Mouse (Mus musculus) midbrain, embryonic 15.5 days (tissue): Measurements from ENCODE around the gene R3hcc1l. TPM values are rescaled to one million over a fixed set of nuclear protein-coding genes. Genes with fewer than 3 reads are reported as not detected.

ENCODE experiments used
- ATAC-seq: fragments of 200-750 bp; cut with Nextera tagmentation; replicated peaks from 2 replicates; pipeline ENCODE4 v1.8.0; 2017; ENCODE audit warnings: moderate TSS enrichment
- H3K27ac ChIP-seq: fragments of 300-500 bp; sonication (generic); 2 replicates; pipeline ENCODE4 v1.5.1; 2015; ENCODE audit warnings: mild to moderate bottlenecking, inconsistent platforms
- H3K27me3 ChIP-seq: fragments of 300-500 bp; sonication (generic); replicated peaks from 2 replicates; pipeline ENCODE4 v1.6.1; 2015; ENCODE audit warnings: inconsistent platforms
- H3K36me3 ChIP-seq: fragments of 300-500 bp; sonication (generic); replicated peaks from 2 replicates; pipeline ENCODE4 v1.6.1; 2015; ENCODE audit warnings: inconsistent platforms
- H3K4me1 ChIP-seq: fragments of 300-500 bp; sonication (generic); 2 replicates; pipeline ENCODE4 v1.6.1; 2015; ENCODE audit warnings: inconsistent platforms
- H3K4me2 ChIP-seq: fragments of 300-500 bp; sonication (generic); 2 replicates; pipeline ENCODE4 v1.6.1; 2015; ENCODE audit warnings: inconsistent platforms, mild to moderate bottlenecking, moderate library complexity
- H3K4me3 ChIP-seq: fragments of 300-500 bp; sonication (generic); 2 replicates; pipeline ENCODE4 v1.5.1; 2015; ENCODE audit warnings: mild to moderate bottlenecking, inconsistent platforms
- H3K9ac ChIP-seq: fragments of 300-500 bp; sonication (generic); 2 replicates; pipeline ENCODE4 v1.6.1; 2015; ENCODE audit warnings: mild to moderate bottlenecking, inconsistent platforms
- H3K9me3 ChIP-seq: fragments of 300-500 bp; sonication (generic); 2 replicates; pipeline ENCODE4 v1.6.1; 2016; ENCODE audit warnings: inconsistent platforms
- WGBS: fragments of 180-500 bp; shearing (Covaris S2); methylation state at CpG from one replicate; pipeline ENCODE4 v1.1.7; 2015; ENCODE audit warnings: mixed read lengths; 5-methylcytosine and 5-hydroxymethylcytosine counted together
- polyA plus RNA-seq: library from polyadenylated mRNA; unstranded; fragments of >200 nt; fragmentation: Nextera tagmentation; extraction: Ambion mirVana; gene quantifications from 2 replicates; pipeline ENCODE4 v1.2.1, GENCODE M21; 2015

The R3hcc1l gene
- polyA plus RNA-seq, 1 experiment from 2014 or later, result 13.6 TPM

- WGBS, result 93% methylated on average over 8 of the region's 8 CpGs
- no peaks in the 10 kb centered on the region for H3K36me3 ChIP-seq
- H3K4me1 ChIP-seq, result peaks cover 9% of the 10 kb centered on the region
- H3K4me3 ChIP-seq, result no peak overlapping the region
- no peaks in the 10 kb centered on the region for H3K9me3 ChIP-seq
- no peaks in the 10 kb centered on the region for H3K27me3 ChIP-seq
- no peak overlapping the region for H3K4me2 ChIP-seq
- no peak overlapping the region for H3K27ac ChIP-seq
- no peak for ATAC-seq
- no peak overlapping the region for H3K9ac ChIP-seq
Observed at GRCm38 (mm10) chr19:42516121-42516520, 2.4 kb upstream of the R3hcc1l start.

- WGBS, result 28% methylated on average over 24 of the region's 24 CpGs
- Histone ChIP-seq H3K4me1 (peaks cover 12% of the 10 kb centered on the region), H3K9me3 (no peaks in the 10 kb centered on the region), H3K4me2 (peak overlapping the region; percentile 76), H3K4me3 (peak overlapping the region; percentile 65), H3K27ac (peak overlapping the region; percentile 86), H3K9ac (peak overlapping the region; percentile 60), H3K27me3 (no peaks in the 10 kb centered on the region), H3K36me3 (no peaks in the 10 kb centered on the region)
- peak; percentile 22; the same call in 1 of the 2 replicates for ATAC-seq
Observed at GRCm38 (mm10) chr19:42517957-42518619, 471 bp upstream of the R3hcc1l start.

GRCm38 (mm10) chr19:42519760-42520159 lies 1.2 kb downstream of the R3hcc1l start:
- no peak overlapping the region for H3K27ac ChIP-seq
- H3K4me1 ChIP-seq, result peaks cover 12% of the 10 kb centered on the region
- H3K4me2 ChIP-seq, result peak overlapping the region; percentile 76
- no peaks in the 10 kb centered on the region for H3K9me3 ChIP-seq
- no peak for ATAC-seq
- no peak overlapping the region for H3K9ac ChIP-seq
- WGBS, result 45% methylated on average over 9 of the region's 9 CpGs
- no peaks in the 10 kb centered on the region for H3K27me3 ChIP-seq
- peak overlapping the region; percentile 65 for H3K4me3 ChIP-seq
- H3K36me3 ChIP-seq, result no peaks in the 10 kb centered on the region

GRCm38 (mm10) chr19:42524703-42525102 lies 6.1 kb downstream of the R3hcc1l start:
- no peak overlapping the region for H3K4me2 ChIP-seq
- H3K27ac ChIP-seq, result no peak overlapping the region
- H3K4me1 ChIP-seq, result peaks cover 5% of the 10 kb centered on the region
- H3K36me3 ChIP-seq, result no peaks in the 10 kb centered on the region
- H3K9me3 ChIP-seq, result no peaks in the 10 kb centered on the region
- no peak overlapping the region for H3K4me3 ChIP-seq
- no peak for ATAC-seq
- no peaks in the 10 kb centered on the region for H3K27me3 ChIP-seq
- WGBS, result 94% methylated on average over 2 of the region's 2 CpGs
- H3K9ac ChIP-seq, result no peak overlapping the region

- 78% methylated on average over 9 of the region's 9 CpGs for WGBS
- Histone ChIP-seq H3K4me3 (no peak overlapping the region), H3K9me3 (no peaks in the 10 kb centered on the region), H3K27ac (no peak overlapping the region), H3K4me2 (no peak overlapping the region), H3K36me3 (no peaks in the 10 kb centered on the region), H3K4me1 (no peaks in the 10 kb centered on the region), H3K9ac (no peak overlapping the region), H3K27me3 (no peaks in the 10 kb centered on the region)
- ATAC-seq, result no peak
Observed at GRCm38 (mm10) chr19:42529992-42530437, 11.5 kb downstream of the R3hcc1l start.

- 95% methylated on average over 3 of the region's 3 CpGs for WGBS
- ATAC-seq, result no peak
Observed at GRCm38 (mm10) chr19:42534427-42534826, 15.9 kb downstream of the R3hcc1l start.

GRCm38 (mm10) chr19:42537600-42537999 lies 19.0 kb downstream of the R3hcc1l start:
- H3K9me3 ChIP-seq, result no peaks in the 10 kb centered on the region
- no peak overlapping the region for H3K4me3 ChIP-seq
- no peaks in the 10 kb centered on the region for H3K4me1 ChIP-seq
- H3K9ac ChIP-seq, result no peak overlapping the region
- WGBS, result 93% methylated on average over 1 of the region's 1 CpGs
- H3K27ac ChIP-seq, result no peak overlapping the region
- no peaks in the 10 kb centered on the region for H3K36me3 ChIP-seq
- no peak overlapping the region for H3K4me2 ChIP-seq
- ATAC-seq, result no peak
- no peaks in the 10 kb centered on the region for H3K27me3 ChIP-seq

More at GRCm38 (mm10) chr19:42534427-42534826, 15.9 kb downstream of the R3hcc1l start:
- H3K9ac ChIP-seq, result no peak overlapping the region
- H3K4me3 ChIP-seq, result no peak overlapping the region
- no peaks in the 10 kb centered on the region for H3K27me3 ChIP-seq
- H3K4me1 ChIP-seq, result no peaks in the 10 kb centered on the region
- no peak overlapping the region for H3K27ac ChIP-seq
- no peak overlapping the region for H3K4me2 ChIP-seq
- no peaks in the 10 kb centered on the region for H3K36me3 ChIP-seq
- no peaks in the 10 kb centered on the region for H3K9me3 ChIP-seq

GRCm38 (mm10) chr19:42538911-42539310 lies 20.4 kb downstream of the R3hcc1l start:
- Histone ChIP-seq H3K9me3 (no peaks in the 10 kb centered on the region), H3K27me3 (no peaks in the 10 kb centered on the region), H3K9ac (no peak overlapping the region), H3K4me1 (no peaks in the 10 kb centered on the region), H3K36me3 (no peaks in the 10 kb centered on the region), H3K27ac (no peak overlapping the region), H3K4me3 (no peak overlapping the region), H3K4me2 (no peak overlapping the region)
- ATAC-seq, result no peak
- WGBS, result 84% methylated on average over 2 of the region's 2 CpGs

GRCm38 (mm10) chr19:42539414-42540189 lies 21.0 kb downstream of the R3hcc1l start:
- Histone ChIP-seq H3K27ac (no peak overlapping the region), H3K4me1 (no peaks in the 10 kb centered on the region), H3K9me3 (no peaks in the 10 kb centered on the region)

GRCm38 (mm10) chr19:42540649-42541048 lies 22.1 kb downstream of the R3hcc1l start:
- Histone ChIP-seq H3K9ac (no peak overlapping the region), H3K4me1 (no peaks in the 10 kb centered on the region), H3K27ac (no peak overlapping the region), H3K4me3 (no peak overlapping the region), H3K27me3 (no peaks in the 10 kb centered on the region), H3K36me3 (no peaks in the 10 kb centered on the region), H3K9me3 (no peaks in the 10 kb centered on the region), H3K4me2 (no peak overlapping the region)
- ATAC-seq, result no peak
- WGBS, result 50% methylated on average over 3 of the region's 3 CpGs

More at GRCm38 (mm10) chr19:42539414-42540189, 21.0 kb downstream of the R3hcc1l start:
- no peaks in the 10 kb centered on the region for H3K36me3 ChIP-seq
- no peak overlapping the region for H3K4me3 ChIP-seq
- WGBS, result 70% methylated on average over 7 of the region's 7 CpGs
- no peak overlapping the region for H3K4me2 ChIP-seq
- no peak for ATAC-seq
- no peak overlapping the region for H3K9ac ChIP-seq
- H3K27me3 ChIP-seq, result no peaks in the 10 kb centered on the region

GRCm38 (mm10) chr19:42558701-42559100 lies 40.1 kb downstream of the R3hcc1l start:
- Histone ChIP-seq H3K9me3 (no peaks in the 10 kb centered on the region), H3K27me3 (no peaks in the 10 kb centered on the region), H3K9ac (no peak overlapping the region), H3K4me2 (no peak overlapping the region), H3K27ac (no peak overlapping the region), H3K36me3 (no peaks in the 10 kb centered on the region), H3K4me1 (no peaks in the 10 kb centered on the region), H3K4me3 (no peak overlapping the region)
- WGBS, result 85% methylated on average over 3 of the region's 3 CpGs
- ATAC-seq, result no peak

GRCm38 (mm10) chr19:42561991-42562390 lies 43.4 kb downstream of the R3hcc1l start:
- ATAC-seq, result no peak
- no peak overlapping the region for H3K4me3 ChIP-seq
- no peak overlapping the region for H3K4me2 ChIP-seq
- H3K9me3 ChIP-seq, result no peaks in the 10 kb centered on the region
- no peaks in the 10 kb centered on the region for H3K4me1 ChIP-seq
- H3K9ac ChIP-seq, result no peak overlapping the region
- H3K36me3 ChIP-seq, result no peaks in the 10 kb centered on the region
- no peak overlapping the region for H3K27ac ChIP-seq
- 97% methylated on average over 1 of the region's 1 CpGs for WGBS
- no peaks in the 10 kb centered on the region for H3K27me3 ChIP-seq
